Mouse (Mus musculus) MEL-GATA-1-ER (cell line): ENCODE measurements around the gene Aqp11.
A peak's percentile ranks its signal among the peaks of the same experiment; 100 is the strongest.

Source experiments
- DNase-seq: peaks from one replicate; pipeline ENCODE4 v3.0.0-alpha.2; 2012; ENCODE audit warnings: low read depth; ENCODE audit errors: extremely low read depth

The Aqp11 gene

DNA sequence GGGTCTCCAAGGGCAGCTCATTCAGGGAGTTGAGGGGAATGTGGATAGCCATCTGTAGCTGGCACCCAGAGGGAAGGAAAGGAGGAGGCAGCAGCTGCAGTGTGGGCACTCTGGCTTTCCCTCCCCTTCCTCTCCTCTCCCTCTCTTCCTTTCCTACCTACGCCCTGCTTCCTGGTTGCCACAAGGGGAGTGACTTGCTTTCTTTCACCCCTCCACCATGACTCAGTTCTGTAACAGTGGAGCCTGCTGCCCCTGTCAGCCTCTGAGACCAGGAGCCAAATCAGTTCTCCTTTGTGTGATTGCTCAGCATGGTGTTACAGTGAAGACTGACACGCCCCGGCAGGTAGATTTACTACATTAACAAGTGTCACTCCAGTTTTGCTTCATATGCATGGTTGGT, 28.9 kb downstream of the Aqp11 start:
- DNase-seq = no peak

DNA sequence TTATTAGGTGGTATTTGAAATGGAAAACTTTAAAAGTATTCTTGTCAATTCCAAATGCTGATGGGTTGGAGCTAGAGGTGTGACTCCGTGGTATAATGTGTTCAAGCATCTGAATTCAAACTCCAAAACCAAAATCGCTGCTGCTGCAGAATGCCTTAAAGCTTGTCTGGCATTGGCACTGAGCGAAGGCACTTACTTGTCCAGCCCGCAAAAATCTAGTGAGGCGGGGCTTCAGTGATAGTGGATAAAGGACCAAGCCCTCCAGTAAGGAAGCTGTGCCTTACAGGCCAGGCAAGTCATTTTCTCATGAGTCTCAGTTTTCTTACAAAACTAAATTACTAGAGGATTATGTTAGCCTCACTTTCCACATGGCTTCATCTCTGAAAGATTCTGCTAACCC, 30.3 kb downstream of the Aqp11 start:
- DNase-seq = no peak

GRCm38 (mm10) chr7:97707123-97707522, 31.0 kb downstream of the Aqp11 start:
- no peak for DNase-seq

DNA sequence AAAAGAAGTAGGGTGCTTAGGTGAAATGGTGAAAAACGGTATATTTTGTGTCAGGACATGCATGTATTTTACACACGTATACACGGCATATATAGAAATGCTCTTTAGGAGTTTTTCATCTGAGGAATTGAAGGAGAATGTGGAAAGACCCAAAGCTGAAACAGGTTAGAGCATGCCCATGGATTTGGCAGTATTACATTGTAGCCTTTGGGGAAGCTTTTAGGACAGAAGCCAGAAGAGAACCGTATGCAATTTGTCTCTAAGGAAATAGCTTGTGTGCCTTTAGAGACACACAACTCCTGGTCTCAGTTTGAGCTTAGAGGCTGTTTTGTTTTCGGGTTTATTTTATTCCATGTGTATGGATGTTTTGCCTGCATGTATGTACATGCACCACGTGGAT, 37.0 kb downstream of the Aqp11 start:
- DNase-seq = no peak

- peak; percentile 14 for DNase-seq
These were observed 37.9 kb downstream of the Aqp11 start for GRCm38 (mm10) chr7:97700173-97700572.

DNA sequence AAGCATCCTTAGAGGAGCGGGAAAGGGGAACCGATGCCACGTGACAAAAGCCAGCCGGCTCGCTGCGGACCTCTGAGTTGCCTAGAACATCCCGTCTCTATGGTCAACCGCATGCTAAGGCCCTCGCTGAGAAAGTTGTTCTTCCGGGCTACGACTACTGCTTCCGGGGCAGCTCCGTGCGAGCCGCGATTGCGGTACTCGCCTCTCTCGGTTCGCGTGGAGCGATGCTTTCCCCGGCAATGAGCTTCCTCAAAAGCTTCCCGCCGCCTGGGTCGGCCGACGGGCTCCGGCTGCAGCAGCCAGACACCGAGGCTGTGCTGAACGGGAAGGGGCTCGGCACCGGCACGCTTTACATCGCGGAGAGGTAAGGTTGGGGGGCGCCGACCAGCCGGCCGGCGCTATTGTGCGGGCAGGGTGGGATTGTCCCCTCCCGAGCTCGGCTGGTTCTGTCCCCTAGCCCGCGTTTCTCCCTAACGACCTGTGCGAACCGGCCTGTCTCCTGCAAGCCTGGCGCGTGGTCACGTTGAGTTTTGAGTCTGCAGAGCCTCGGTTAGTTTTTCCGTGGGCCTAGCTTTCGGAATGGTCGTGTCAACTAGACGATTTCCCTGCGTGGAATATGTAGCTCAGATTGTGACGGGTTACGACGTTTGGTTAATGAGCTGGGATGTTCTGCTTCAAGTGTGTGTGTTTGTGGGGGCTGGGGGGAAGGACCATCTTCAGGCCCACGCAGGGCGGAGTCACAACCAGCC, 41.4 kb downstream of the Aqp11 start, which contains the start of gene Clns1a:
Gene Clns1a, plus strand, starts transcription at position 129 of the 749 bp plus-strand sequence.
- peak; percentile 93 for DNase-seq

- DNase-seq = no peak
These were observed 42.0 kb downstream of the Aqp11 start for GRCm38 (mm10) chr7:97696133-97696505.

- DNase-seq = no peak
These were observed 42.6 kb downstream of the Aqp11 start for GRCm38 (mm10) chr7:97695441-97695840.

DNA sequence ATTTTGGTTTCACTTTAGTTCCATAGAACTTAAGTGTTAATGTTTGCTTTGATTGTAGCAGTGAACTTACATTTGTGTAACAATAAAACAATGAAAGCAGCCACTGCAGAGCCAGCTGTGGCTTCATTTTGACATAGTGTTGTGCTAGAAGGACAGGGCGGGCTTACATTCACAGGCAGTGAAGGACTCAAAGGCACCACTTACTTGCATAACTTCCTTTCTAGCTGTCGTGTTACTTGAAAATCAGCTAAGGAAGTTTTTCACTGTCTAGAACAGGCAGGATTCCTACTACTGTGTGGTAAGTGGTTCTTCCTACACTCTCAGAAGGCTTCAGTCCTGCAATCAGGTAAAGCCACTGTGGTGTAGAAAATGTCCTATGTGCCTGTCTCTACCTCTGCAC, 50.3 kb downstream of the Aqp11 start:
- no peak for DNase-seq

- peak; percentile 26 for DNase-seq
These were observed 58.9 kb downstream of the Aqp11 start for GRCm38 (mm10) chr7:97679239-97679638.
